Mouse (Mus musculus): ENCODE measurements around the gene Gm21970. TPM values are rescaled to one million over a fixed set of nuclear protein-coding genes. Genes with fewer than 3 reads are reported as not detected.
A peak's percentile ranks its signal among the peaks of the same experiment; 100 is the strongest.

Gene Gm21970
- total RNA-seq, 2 experiments from 2014 or later: not detected

GRCm38 (mm10) chr16:91434119-91434518 lies 42.6 kb downstream of the Gm21970 start:
- ATAC-seq (replicated peaks; ENCODE audit: poor library complexity): no peak

GRCm38 (mm10) chr16:91438081-91438480 lies 46.6 kb downstream of the Gm21970 start:
- no peak for ATAC-seq (replicated peaks; ENCODE audit: poor library complexity)

GRCm38 (mm10) chr16:91438599-91438998 lies 47.1 kb downstream of the Gm21970 start:
- ATAC-seq (replicated peaks; ENCODE audit: poor library complexity): 0 out of 2 replicates have a peak, but pooled peaks have one; percentile 27

- ATAC-seq (replicated peaks; ENCODE audit: poor library complexity): peak; percentile 70
These were observed 49.8 kb downstream of the Gm21970 start for GRCm38 (mm10) chr16:91441366-91441765.

- ATAC-seq (replicated peaks; ENCODE audit: poor library complexity): peak; percentile 88
These were observed 50.3 kb downstream of the Gm21970 start for GRCm38 (mm10) chr16:91441811-91442240.

GRCm38 (mm10) chr16:91442446-91442845 lies 50.9 kb downstream of the Gm21970 start:
- ATAC-seq (replicated peaks; ENCODE audit: poor library complexity): peak; percentile 38

GRCm38 (mm10) chr16:91443211-91443611 lies 51.7 kb downstream of the Gm21970 start:
- no peak for ATAC-seq (replicated peaks; ENCODE audit: poor library complexity)

- ATAC-seq (replicated peaks; ENCODE audit: poor library complexity): no peak
These were observed 53.3 kb downstream of the Gm21970 start for GRCm38 (mm10) chr16:91444847-91445246.

GRCm38 (mm10) chr16:91445566-91445965 lies 54.0 kb downstream of the Gm21970 start:
- no peak for ATAC-seq (replicated peaks; ENCODE audit: poor library complexity)

GRCm38 (mm10) chr16:91446778-91447511 lies 55.4 kb downstream of the Gm21970 start:
- ATAC-seq (replicated peaks; ENCODE audit: poor library complexity): peak; percentile 15

GRCm38 (mm10) chr16:91447512-91447900 lies 56.0 kb downstream of the Gm21970 start:
- ATAC-seq (replicated peaks; ENCODE audit: poor library complexity): peak; percentile 17; the same call in 1 of the 2 replicates

- peak; percentile 49 for ATAC-seq (replicated peaks; ENCODE audit: poor library complexity)
These were observed 56.6 kb downstream of the Gm21970 start for GRCm38 (mm10) chr16:91448088-91448487.

- ATAC-seq (replicated peaks; ENCODE audit: poor library complexity): no peak
These were observed 57.4 kb downstream of the Gm21970 start for GRCm38 (mm10) chr16:91448895-91449294.

GRCm38 (mm10) chr16:91450137-91451064 lies 58.9 kb downstream of the Gm21970 start:
- no peak for ATAC-seq (replicated peaks; ENCODE audit: poor library complexity)

GRCm38 (mm10) chr16:91451949-91452348 lies 60.4 kb downstream of the Gm21970 start:
- peak; percentile 33 for ATAC-seq (replicated peaks; ENCODE audit: poor library complexity)

GRCm38 (mm10) chr16:91452363-91452896 lies 60.9 kb downstream of the Gm21970 start:
- ATAC-seq (replicated peaks; ENCODE audit: poor library complexity): peak; percentile 18; the same call in 1 of the 2 replicates

- ATAC-seq (replicated peaks; ENCODE audit: poor library complexity): peak; percentile 18; the same call in 1 of the 2 replicates
These were observed 64.3 kb downstream of the Gm21970 start for GRCm38 (mm10) chr16:91455868-91456267.

GRCm38 (mm10) chr16:91458301-91458746 lies 66.8 kb downstream of the Gm21970 start:
- ATAC-seq (replicated peaks; ENCODE audit: poor library complexity): peak; percentile 26

GRCm38 (mm10) chr16:91458976-91459375 lies 67.5 kb downstream of the Gm21970 start:
- no peak for ATAC-seq (replicated peaks; ENCODE audit: poor library complexity)

GRCm38 (mm10) chr16:91459396-91459795 lies 67.9 kb downstream of the Gm21970 start:
- ATAC-seq (replicated peaks; ENCODE audit: poor library complexity): no peak

GRCm38 (mm10) chr16:91459841-91460370 lies 68.4 kb downstream of the Gm21970 start:
- no peak for ATAC-seq (replicated peaks; ENCODE audit: poor library complexity)
